Mouse (Mus musculus) MEL (cell line): Measurements from ENCODE around the gene Dgcr2. TPM values are rescaled to one million over a fixed set of nuclear protein-coding genes. Genes with fewer than 3 reads are reported as not detected.

Experiments
- DNase-seq: peaks from one replicate; pipeline ENCODE4 v3.0.0; 2011; ENCODE audit warnings: low read depth, low spot score
- H3K27ac ChIP-seq: 2 replicates; pipeline ENCODE4 v1.5.1; 2012; ENCODE audit warnings: low read depth, mild to moderate bottlenecking, control low read depth, low read length, moderate library complexity; ENCODE audit not compliant: control insufficient read depth
- H3K27me3 ChIP-seq, 2 experiments: fragments of 150-350 bp in 1 of 2; sonication (generic) in 1 of 2; 2 replicates each; pipeline ENCODE4 v1.6.1; 2012; ENCODE audit warnings: low read length in 2 of 2, mild to moderate bottlenecking in 2 of 2, improper control_type of control experiment in 1 of 2, moderate library complexity in 1 of 2; ENCODE audit not compliant: insufficient read depth in 2 of 2, control insufficient read depth in 1 of 2
- H3K36me3 ChIP-seq, 2 experiments: 2 replicates each; pipeline ENCODE4 v1.6.1; 2012 to 2014; ENCODE audit warnings: low read length in 2 of 2, improper control_type of control experiment in 1 of 2, inconsistent platforms in 1 of 2, mild to moderate bottlenecking in 1 of 2; ENCODE audit not compliant: insufficient read depth in 2 of 2, control insufficient read depth in 1 of 2
- H3K4me1 ChIP-seq, 2 experiments: fragments of 150-350 bp in 1 of 2; sonication (generic) in 1 of 2; 2 replicates each; pipeline ENCODE4 v1.6.1; 2012; ENCODE audit warnings: low read length in 2 of 2, improper control_type of control experiment in 1 of 2, mild to moderate bottlenecking in 1 of 2; ENCODE audit not compliant: insufficient read depth in 2 of 2, control insufficient read depth in 1 of 2
- H3K4me3 ChIP-seq, 2 experiments: fragments of 150-350 bp in 1 of 2; sonication (generic) in 1 of 2; 2 replicates each; pipeline ENCODE4 v1.5.1; 2012; ENCODE audit warnings: low read depth in 2 of 2, low read length in 2 of 2, mild to moderate bottlenecking in 2 of 2, moderate library complexity in 2 of 2, control low read depth in 1 of 2, improper control_type of control experiment in 1 of 2; ENCODE audit not compliant: control insufficient read depth in 1 of 2, insufficient read depth in 1 of 2
- H3K79me2 ChIP-seq: 2 replicates; pipeline ENCODE4 v1.6.1; 2012; ENCODE audit warnings: mild to moderate bottlenecking, low read length, moderate library complexity; ENCODE audit not compliant: control insufficient read depth, poor library complexity, insufficient read depth
- H3K9ac ChIP-seq: 2 replicates; pipeline ENCODE4 v1.6.1; 2012; ENCODE audit warnings: low read depth, mild to moderate bottlenecking, control low read depth, low read length, moderate library complexity; ENCODE audit not compliant: control insufficient read depth, poor library complexity, severe bottlenecking
- H3K9me3 ChIP-seq: fragments of 150-350 bp; sonication (generic); replicated peaks from 2 replicates; pipeline ENCODE4 v1.6.1; 2012; ENCODE audit warnings: mild to moderate bottlenecking, low read length, improper control_type of control experiment, moderate library complexity; ENCODE audit not compliant: insufficient read depth
- BHLHE40 ChIP-seq: IDR thresholded peaks from 2 replicates; pipeline ENCODE4 v1.6.1; 2012; ENCODE audit warnings: low read depth, mild to moderate bottlenecking, inconsistent platforms, low read length, improper control_type of control experiment, borderline replicate concordance
- CHD2 ChIP-seq: IDR thresholded peaks from 2 replicates; pipeline ENCODE4 v1.6.1; 2011; ENCODE audit warnings: low read length, improper control_type of control experiment
- CTCF ChIP-seq, 3 experiments: IDR thresholded peaks in 2 of 3; conservative IDR thresholded peaks in 1 of 3; 2 replicates each; pipeline ENCODE4 v1.5.1; 2011 to 2012; ENCODE audit warnings: low read length in 3 of 3, low read depth in 2 of 3, mild to moderate bottlenecking in 2 of 3, improper control_type of control experiment in 1 of 3, inconsistent platforms in 1 of 3, mixed read lengths in 1 of 3, moderate library complexity in 1 of 3; ENCODE audit not compliant: control insufficient read depth in 1 of 3, insufficient read depth in 1 of 3, poor library complexity in 1 of 3, severe bottlenecking in 1 of 3
- E2F4 ChIP-seq: IDR thresholded peaks from 2 replicates; pipeline ENCODE4 v1.6.1; 2011; ENCODE audit warnings: low read depth, low read length, improper control_type of control experiment, borderline replicate concordance
- ELF1 ChIP-seq: IDR thresholded peaks from 2 replicates; pipeline ENCODE4 v1.6.1; 2014; ENCODE audit warnings: low read depth, mild to moderate bottlenecking, inconsistent platforms, low read length, improper control_type of control experiment, moderate library complexity
- EP300 ChIP-seq, 2 experiments: IDR thresholded peaks; 2 replicates each; pipeline ENCODE4 v1.6.1; 2011; ENCODE audit warnings: improper control_type of control experiment in 2 of 2, low read length in 2 of 2, low read depth in 1 of 2, mild to moderate bottlenecking in 1 of 2
- ETS1 ChIP-seq: IDR thresholded peaks from 2 replicates; pipeline ENCODE4 v1.6.1; 2012; ENCODE audit warnings: low read depth, mild to moderate bottlenecking, inconsistent platforms, low read length, improper control_type of control experiment, moderate library complexity
- GABPA ChIP-seq: IDR thresholded peaks from 2 replicates; pipeline ENCODE4 v1.6.1; 2012; ENCODE audit warnings: low read depth, mild to moderate bottlenecking, inconsistent platforms, low read length, improper control_type of control experiment, moderate library complexity
- HCFC1 ChIP-seq: IDR thresholded peaks from 2 replicates; pipeline ENCODE4 v1.6.1; 2012; ENCODE audit warnings: low read depth, mild to moderate bottlenecking, inconsistent platforms, low read length, improper control_type of control experiment, moderate library complexity
- KAT2A ChIP-seq: conservative IDR thresholded peaks from 2 replicates; pipeline ENCODE4 v1.6.1; 2012; ENCODE audit warnings: low read depth, low read length, improper control_type of control experiment, inconsistent platforms
- MAFK ChIP-seq: IDR thresholded peaks from 2 replicates; pipeline ENCODE4 v1.6.1; 2011; ENCODE audit warnings: low read depth, mild to moderate bottlenecking, low read length, improper control_type of control experiment, borderline replicate concordance
- MAX ChIP-seq: IDR thresholded peaks from 2 replicates; pipeline ENCODE4 v1.6.1; 2011; ENCODE audit warnings: low read length, improper control_type of control experiment
- MAZ ChIP-seq: IDR thresholded peaks from 2 replicates; pipeline ENCODE4 v1.6.1; 2012; ENCODE audit warnings: low read depth, mild to moderate bottlenecking, inconsistent platforms, low read length, improper control_type of control experiment
- MXI1 ChIP-seq: IDR thresholded peaks from 2 replicates; pipeline ENCODE4 v1.6.1; 2011; ENCODE audit warnings: mild to moderate bottlenecking, low read depth, low read length, improper control_type of control experiment
- MYB ChIP-seq: IDR thresholded peaks from 2 replicates; pipeline ENCODE4 v1.6.1; 2011; ENCODE audit warnings: mild to moderate bottlenecking, low read depth, low read length, improper control_type of control experiment
- MYC ChIP-seq: IDR thresholded peaks from 2 replicates; pipeline ENCODE4 v1.6.1; 2011; ENCODE audit warnings: low read depth, mild to moderate bottlenecking, low read length, improper control_type of control experiment, moderate library complexity
- NELFE ChIP-seq: IDR thresholded peaks from 2 replicates; pipeline ENCODE4 v1.6.1; 2011; ENCODE audit warnings: low read depth, low read length, improper control_type of control experiment
- POLR2A ChIP-seq, 2 experiments: IDR thresholded peaks; 2 replicates each; pipeline ENCODE4 v1.6.1; 2011 to 2012; ENCODE audit warnings: low read length in 2 of 2, mild to moderate bottlenecking in 2 of 2, control low read depth in 1 of 2, improper control_type of control experiment in 1 of 2, low read depth in 1 of 2, moderate library complexity in 1 of 2; ENCODE audit not compliant: control insufficient read depth in 1 of 2, insufficient read depth in 1 of 2, poor library complexity in 1 of 2
- POLR2AphosphoS2 ChIP-seq: IDR thresholded peaks from 2 replicates; pipeline ENCODE4 v1.6.1; 2011; ENCODE audit warnings: low read length, improper control_type of control experiment
- POLR2AphosphoS5 ChIP-seq: IDR thresholded peaks from 2 replicates; pipeline ENCODE4 v1.6.1; 2012; ENCODE audit warnings: low read depth, borderline replicate concordance, mild to moderate bottlenecking, inconsistent platforms, low read length, moderate library complexity, mixed read lengths
- RAD21 ChIP-seq: IDR thresholded peaks from 2 replicates; pipeline ENCODE4 v1.6.1; 2011; ENCODE audit warnings: mild to moderate bottlenecking, low read depth, low read length, improper control_type of control experiment
- RCOR1 ChIP-seq: IDR thresholded peaks from 2 replicates; pipeline ENCODE4 v1.6.1; 2012; ENCODE audit warnings: low read depth, mild to moderate bottlenecking, inconsistent platforms, low read length, improper control_type of control experiment
- SIN3A ChIP-seq: IDR thresholded peaks from 2 replicates; pipeline ENCODE4 v1.6.1; 2012; ENCODE audit warnings: low read length, improper control_type of control experiment, inconsistent platforms
- SMC3 ChIP-seq: IDR thresholded peaks from 2 replicates; pipeline ENCODE4 v1.6.1; 2011; ENCODE audit warnings: low read depth, low read length, improper control_type of control experiment
- TBP ChIP-seq: IDR thresholded peaks from 2 replicates; pipeline ENCODE4 v1.8.0; 2011; ENCODE audit warnings: low read depth, low read length, improper control_type of control experiment
- TCF12 ChIP-seq: IDR thresholded peaks from 2 replicates; pipeline ENCODE4 v1.6.1; 2014; ENCODE audit warnings: low read depth, mild to moderate bottlenecking, inconsistent platforms, low read length, improper control_type of control experiment, moderate library complexity
- UBTF ChIP-seq: IDR thresholded peaks from 2 replicates; pipeline ENCODE4 v1.6.1; 2012; ENCODE audit warnings: low read depth, mild to moderate bottlenecking, inconsistent platforms, low read length, improper control_type of control experiment, moderate library complexity, borderline replicate concordance; ENCODE audit not compliant: insufficient read depth
- USF1 ChIP-seq: IDR thresholded peaks from 2 replicates; pipeline ENCODE4 v1.6.1; 2014; ENCODE audit warnings: low read depth, mild to moderate bottlenecking, inconsistent platforms, low read length, improper control_type of control experiment, moderate library complexity
- USF2 ChIP-seq, 2 experiments: IDR thresholded peaks; 2 replicates each; pipeline ENCODE4 v1.6.1; 2011 to 2012; ENCODE audit warnings: improper control_type of control experiment in 2 of 2, low read length in 2 of 2, borderline replicate concordance in 1 of 2, inconsistent platforms in 1 of 2, low read depth in 1 of 2, mild to moderate bottlenecking in 1 of 2; ENCODE audit not compliant: insufficient read depth in 1 of 2
- ZC3H11A ChIP-seq: IDR thresholded peaks from 2 replicates; pipeline ENCODE4 v1.6.1; 2012; ENCODE audit warnings: low read depth, mild to moderate bottlenecking, inconsistent platforms, low read length, improper control_type of control experiment
- ZKSCAN1 ChIP-seq: IDR thresholded peaks from 2 replicates; pipeline ENCODE4 v1.6.1; 2012; ENCODE audit warnings: low read depth, mild to moderate bottlenecking, inconsistent platforms, low read length, improper control_type of control experiment, moderate library complexity
- ZMIZ1 ChIP-seq: IDR thresholded peaks from 2 replicates; pipeline ENCODE4 v1.6.1; 2012; ENCODE audit warnings: low read depth, mild to moderate bottlenecking, inconsistent platforms, low read length, improper control_type of control experiment, moderate library complexity
- ZNF384 ChIP-seq: IDR thresholded peaks from 2 replicates; pipeline ENCODE4 v1.6.1; 2012; ENCODE audit warnings: low read depth, mild to moderate bottlenecking, inconsistent platforms, low read length, improper control_type of control experiment
- polyA plus RNA-seq, 2 experiments: library from polyadenylated mRNA; stranded (reverse) in 1 of 2; unstranded in 1 of 2; fragments of >175 nt in 1 of 2; fragments of >200 nt in 1 of 2; gene quantifications; 2 replicates each; pipeline versions ENCODE4 v1.2.1 to v1.2.4; 2012; ENCODE audit warnings: low replicate concordance in 2 of 2, low read depth in 1 of 2; ENCODE audit not compliant: insufficient read length in 2 of 2, insufficient read depth in 1 of 2, missing spikeins in 1 of 2
- total RNA-seq: library from RNA; depleted of rRNA; stranded (reverse); fragments of 300-350 nt; gene quantifications from 2 replicates; pipeline ENCODE4 v1.2.3, GENCODE M21; 2012

The Dgcr2 gene
- total and polyA plus RNA-seq, 3 experiments = 37.1 to 53.7 TPM; not detected in 1

- TF ChIP-seq MYB = no peak
- 0 out of 2 replicates have a peak, but pooled peaks have one; percentile 11 for TF ChIP-seq MXI1
- TF ChIP-seq BHLHE40 = 0 out of 2 replicates have a peak, but pooled peaks have one; percentile 39
- TF ChIP-seq KAT2A = no peak
- no peak for TF ChIP-seq USF2 (IDR thresholded peaks at IDR 0.05; ENCODE audit: borderline replicate concordance in 1 of 2, insufficient read depth in 1 of 2, low read depth in 1 of 2, low read length in 2 of 2)
- no peak for TF ChIP-seq USF1
- peak; percentile 81 to 89 (median 86) for TF ChIP-seq CTCF (IDR thresholded peaks at IDR 0.05 in 2 of 3, conservative IDR thresholded peaks at IDR 0.05 in 1 of 3; ENCODE audit: control insufficient read depth in 1 of 3, insufficient read depth in 1 of 3, low read depth in 2 of 3, low read length in 3 of 3, poor library complexity in 1 of 3, severe bottlenecking in 1 of 3)
- TF ChIP-seq MAFK = no peak
These were observed 40.5 kb upstream of the Dgcr2 start (continued) for GRCm38 (mm10) chr16:17938821-17939220.

- no peaks in the 10 kb centered on the region for H3K27me3 ChIP-seq
- H3K27ac ChIP-seq = peak overlapping the region; percentile 87
- H3K36me3 ChIP-seq = peaks cover 0 to 27% of the 10 kb centered on the region in 2 experiments; a peak in 2 of 4 replicates
- H3K9me3 ChIP-seq = no peaks in the 10 kb centered on the region
- H3K9ac ChIP-seq = peak overlapping the region; percentile 61
- H3K4me3 ChIP-seq = peak overlapping the region; percentile 37 to 43; a peak in 3 of 4 replicates
- peaks cover 25 to 34% of the 10 kb centered on the region in 2 experiments for H3K4me1 ChIP-seq
- peak; percentile 61 for DNase-seq
- no peaks in the 10 kb centered on the region for H3K79me2 ChIP-seq
- TF ChIP-seq POLR2A (IDR thresholded peaks at IDR 0.05; ENCODE audit: control insufficient read depth in 1 of 2, insufficient read depth in 1 of 2, low read depth in 1 of 2, low read length in 2 of 2, poor library complexity in 1 of 2) = 0 out of 4 replicates have a peak, but pooled peaks of 1 of the 2 experiments have one; percentile 27
- TF ChIP-seq POLR2AphosphoS2 = no peak
- TF ChIP-seq CHD2 = no peak
- TF ChIP-seq MXI1 = peak; percentile 88
- TF ChIP-seq ELF1 = no peak
- TF ChIP-seq GABPA = no peak
- TF ChIP-seq ZMIZ1 = no peak
- TF ChIP-seq KAT2A = no peak
- TF ChIP-seq SMC3 = no peak
- no peak for TF ChIP-seq POLR2AphosphoS5
- no peak for TF ChIP-seq E2F4
- TF ChIP-seq ZKSCAN1 = no peak
- TF ChIP-seq ETS1 = peak; percentile 41; the same call in 1 of the 2 replicates
- TF ChIP-seq USF2 (IDR thresholded peaks at IDR 0.05; ENCODE audit: borderline replicate concordance in 1 of 2, insufficient read depth in 1 of 2, low read depth in 1 of 2, low read length in 2 of 2) = no peak
- TF ChIP-seq CTCF (IDR thresholded peaks at IDR 0.05 in 2 of 3, conservative IDR thresholded peaks at IDR 0.05 in 1 of 3; ENCODE audit: control insufficient read depth in 1 of 3, insufficient read depth in 1 of 3, low read depth in 2 of 3, low read length in 3 of 3, poor library complexity in 1 of 3, severe bottlenecking in 1 of 3) = no peak; a peak in 1 of 6 replicates
- no peak for TF ChIP-seq TCF12
- TF ChIP-seq MYC = peak; percentile 79
- no peak for TF ChIP-seq TBP
- TF ChIP-seq ZNF384 = no peak
- no peak for TF ChIP-seq BHLHE40
- no peak for TF ChIP-seq MAZ
- no peak for TF ChIP-seq RAD21
- TF ChIP-seq SIN3A = no peak
- peak; percentile 42 to 44; a peak in 2 of 4 replicates for TF ChIP-seq EP300 (IDR thresholded peaks at IDR 0.05; ENCODE audit: low read depth in 1 of 2, low read length in 2 of 2)
- TF ChIP-seq RCOR1 = no peak
- TF ChIP-seq MAX = peak; percentile 88
- TF ChIP-seq HCFC1 = no peak
- TF ChIP-seq USF1 = no peak
- no peak for TF ChIP-seq ZC3H11A
- TF ChIP-seq MYB = no peak
- no peak for TF ChIP-seq UBTF
- TF ChIP-seq MAFK = no peak
- peak; percentile 17; the same call in 1 of the 2 replicates for TF ChIP-seq NELFE
These were observed 39.8 kb upstream of the Dgcr2 start for GRCm38 (mm10) chr16:17938187-17938586.
